Mouse (Mus musculus) layer of hippocampus, postnatal 25 days (tissue): ENCODE data around the gene Rala. TPM values are rescaled to one million over a fixed set of nuclear protein-coding genes. Genes with fewer than 3 reads are reported as not detected.
A peak's percentile ranks its signal among the peaks of the same experiment; 100 is the strongest.

Experiments used
- DNase-seq, 2 experiments: peaks; one replicate each; pipeline ENCODE4 v3.0.0; 2022; ENCODE audit warnings: mixed read lengths in 2 of 2, low spot score in 1 of 2; ENCODE audit errors: extremely low spot score in 1 of 2
- total RNA-seq, 2 experiments: library from RNA; stranded (reverse); gene quantifications; 2 replicates each; pipeline ENCODE4 v1.2.3; 2021

Gene Rala
- total RNA-seq, 2 experiments from 2014 or later: 65.3 to 66.6 TPM

DNA sequence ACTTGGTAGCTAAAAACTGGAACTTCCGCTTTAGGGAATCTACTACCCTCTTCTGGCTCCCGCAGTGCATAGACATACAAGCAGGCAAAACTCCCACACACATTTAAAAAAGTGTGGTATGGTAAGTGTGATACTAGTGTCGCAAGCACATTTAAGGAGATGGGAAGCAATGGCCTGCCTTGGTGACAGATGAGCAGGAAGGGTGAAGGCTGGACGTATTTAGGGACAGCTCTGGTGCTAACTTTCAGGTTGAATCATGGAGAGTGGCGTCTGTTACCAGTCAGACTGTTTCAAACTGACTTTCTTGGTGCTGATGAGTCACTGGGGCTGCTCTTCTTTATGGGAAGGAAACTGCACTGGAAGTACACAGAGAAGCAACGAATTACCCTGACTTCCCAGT is 52.5 kb downstream of the Rala start:
- no peak for DNase-seq

DNA sequence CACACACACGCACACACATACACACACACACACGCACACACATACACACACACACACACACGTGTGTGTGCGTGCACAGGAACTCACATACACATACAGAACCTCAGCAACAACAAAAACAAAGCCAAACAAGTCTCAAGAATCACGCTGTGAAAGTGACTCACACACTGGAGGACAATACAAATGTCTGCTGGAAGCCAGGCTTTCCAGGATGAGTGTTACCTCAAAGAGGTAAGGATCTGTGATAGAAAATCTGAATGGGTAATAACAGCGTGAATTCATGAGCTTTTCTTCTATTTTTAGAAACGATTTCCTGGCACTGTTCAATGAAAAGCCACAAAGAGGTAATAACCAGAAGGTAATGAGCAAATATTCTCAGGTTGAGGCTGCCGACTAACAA is 59.8 kb downstream of the Rala start:
- DNase-seq: no peak

DNA sequence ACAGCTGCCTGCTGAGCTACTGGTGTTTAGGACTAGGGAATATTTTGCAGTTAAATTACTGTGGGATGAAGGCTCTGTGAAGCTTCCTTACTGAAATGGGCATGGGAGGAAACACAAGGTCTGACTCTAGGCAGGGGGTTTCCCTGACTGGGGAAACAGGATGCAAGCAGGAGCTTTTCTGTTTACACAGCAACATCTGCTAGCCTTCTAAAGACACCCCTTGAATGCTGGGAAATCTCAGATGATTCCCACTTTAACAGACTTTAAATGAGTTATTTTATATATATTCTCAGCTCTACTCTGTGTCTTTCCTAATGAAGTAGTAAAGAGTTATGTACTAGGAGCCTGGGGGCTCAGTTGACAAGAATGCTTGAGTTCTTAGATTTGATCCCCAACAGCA is 65.0 kb downstream of the Rala start:
- no peak for DNase-seq

DNA sequence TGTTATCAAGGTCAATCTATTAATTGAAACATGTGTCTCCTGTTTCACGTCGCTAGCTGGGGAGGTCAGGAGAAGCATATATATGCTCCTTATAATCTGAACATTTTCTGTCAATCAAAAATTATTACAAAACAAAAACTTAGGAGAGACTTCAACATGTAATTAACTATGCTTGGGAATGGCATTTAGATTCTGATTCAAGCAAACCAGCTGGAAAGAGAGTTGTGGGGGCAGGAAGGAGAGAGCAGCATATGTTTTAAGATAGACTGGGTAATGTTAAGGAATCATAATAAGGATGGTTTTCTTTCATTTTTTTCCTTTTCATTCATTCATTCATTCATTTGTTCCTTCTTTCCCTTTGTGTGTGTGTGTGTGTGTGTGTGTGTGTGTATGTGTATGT is 77.3 kb downstream of the Rala start:
- no peak for DNase-seq

DNA sequence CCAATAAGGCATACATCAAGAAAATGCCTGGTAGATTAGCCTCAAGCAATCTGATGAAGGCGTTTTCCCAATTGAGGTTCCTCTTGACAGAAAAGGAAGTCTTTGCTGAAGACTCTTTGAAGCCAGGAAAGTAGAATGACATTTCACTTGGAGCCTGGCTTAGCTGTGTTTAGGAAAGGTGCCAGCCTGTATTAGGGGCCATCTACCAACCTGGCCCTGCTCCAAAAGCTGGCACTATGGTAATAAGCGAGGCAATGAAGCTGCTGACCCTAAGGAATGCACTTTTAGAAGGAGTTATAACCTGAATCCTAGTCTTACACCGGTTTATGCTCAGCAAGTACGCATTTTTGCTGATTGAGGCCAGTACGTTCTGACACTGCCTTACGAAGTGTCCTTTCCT is 83.5 kb downstream of the Rala start:
- DNase-seq: no peak

DNA sequence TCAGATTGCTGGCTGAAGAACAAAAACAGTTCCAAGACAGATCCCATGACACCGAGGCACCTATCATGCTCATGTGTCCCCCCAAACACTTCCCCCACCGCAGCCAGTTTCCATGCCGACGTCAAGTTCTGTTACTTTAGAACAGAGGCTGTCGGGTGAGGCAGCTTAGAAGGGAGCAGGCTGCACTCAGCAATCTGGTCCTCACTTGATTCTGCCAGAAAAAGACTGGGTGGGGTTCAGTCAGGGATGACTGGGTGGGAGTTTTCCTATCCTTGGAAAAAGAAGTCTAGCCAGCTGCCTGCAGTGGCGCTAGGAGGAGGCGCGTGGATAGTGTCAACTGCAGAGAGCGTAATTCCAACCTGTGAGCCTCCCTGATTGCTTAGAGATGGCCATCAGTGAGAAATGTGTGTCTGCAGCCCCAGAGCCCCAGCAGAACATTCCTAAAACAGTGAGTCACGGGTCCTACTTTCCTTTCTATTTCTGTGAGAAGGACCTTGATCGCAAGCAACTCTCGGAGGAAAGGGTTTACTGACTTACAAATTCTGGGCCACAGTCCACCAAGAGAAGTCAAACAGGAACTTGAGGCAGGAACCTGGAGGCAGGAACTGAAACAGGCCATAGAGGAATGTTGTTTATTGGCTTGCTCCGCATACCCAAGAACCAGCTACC is 84.5 kb downstream of the Rala start:
- no peak for DNase-seq

DNA sequence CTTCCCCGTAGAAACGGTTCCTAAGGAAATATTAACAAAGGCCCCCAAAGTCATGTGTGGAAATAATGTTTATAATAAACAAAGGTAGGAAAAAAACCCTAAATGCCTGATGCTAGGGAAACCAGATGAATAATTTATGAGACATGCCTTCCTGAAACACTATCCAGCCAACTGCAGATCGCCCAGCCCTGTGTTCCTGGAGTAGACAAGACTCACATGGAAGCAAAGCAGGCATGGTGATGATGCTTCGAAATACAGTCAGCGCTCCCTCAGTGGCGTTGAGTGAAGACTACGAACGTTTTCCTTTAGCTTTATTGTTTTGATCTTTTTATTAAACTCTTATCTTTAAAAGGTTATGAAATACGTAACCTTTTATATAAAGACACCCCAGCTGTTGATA is 87.0 kb downstream of the Rala start:
- no peak for DNase-seq

DNA sequence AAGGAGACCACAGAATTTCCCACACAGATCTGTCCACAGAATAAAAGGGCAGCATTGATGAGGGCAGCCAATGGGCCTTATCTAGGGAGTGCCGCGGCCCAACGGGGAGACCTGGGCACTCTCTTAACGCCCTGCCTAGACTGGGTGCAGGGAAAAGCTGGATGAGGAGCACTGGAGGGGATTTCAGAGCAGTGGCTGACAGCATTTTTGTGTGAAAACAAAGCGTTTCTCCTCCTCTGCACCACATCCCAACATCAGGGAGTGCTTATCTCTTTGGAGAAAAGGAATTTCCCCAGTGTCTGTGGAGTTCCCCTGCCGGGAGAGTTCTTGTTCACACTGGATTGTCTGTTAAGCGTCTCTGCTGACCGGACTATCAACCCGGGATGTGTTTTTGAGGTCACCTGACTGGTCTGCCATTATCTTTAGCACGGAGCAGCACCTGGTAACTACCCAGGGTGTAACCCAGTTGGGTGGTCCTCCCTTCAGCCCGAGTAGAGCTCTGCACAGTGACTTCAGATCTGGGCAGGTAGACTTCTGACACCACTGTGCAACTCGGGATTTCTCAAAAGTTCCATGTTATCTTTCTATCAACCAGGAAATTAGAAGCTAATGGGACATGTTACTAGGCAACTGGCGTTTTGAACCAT is 88.4 kb downstream of the Rala start:
- DNase-seq: no peak

DNA sequence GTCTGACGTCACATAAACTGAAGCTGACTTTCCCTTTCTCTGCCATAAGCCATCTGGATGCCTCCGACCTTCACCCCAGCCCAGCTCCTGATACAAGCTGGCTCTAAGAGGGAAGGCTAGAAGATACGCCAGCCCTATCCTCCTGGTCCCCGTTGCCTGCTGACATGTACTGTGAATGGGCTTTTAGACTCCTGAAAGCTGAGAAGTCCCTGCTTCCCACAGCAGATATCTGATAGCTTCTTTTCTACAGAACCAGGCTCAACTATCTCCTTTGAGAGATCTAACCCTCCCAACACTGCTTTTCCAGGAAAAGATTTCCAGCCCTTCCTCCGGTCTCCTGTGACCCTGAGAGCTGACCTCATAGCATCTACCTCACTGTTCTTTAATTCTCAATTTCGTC is 89.3 kb downstream of the Rala start:
- DNase-seq: no peak

DNA sequence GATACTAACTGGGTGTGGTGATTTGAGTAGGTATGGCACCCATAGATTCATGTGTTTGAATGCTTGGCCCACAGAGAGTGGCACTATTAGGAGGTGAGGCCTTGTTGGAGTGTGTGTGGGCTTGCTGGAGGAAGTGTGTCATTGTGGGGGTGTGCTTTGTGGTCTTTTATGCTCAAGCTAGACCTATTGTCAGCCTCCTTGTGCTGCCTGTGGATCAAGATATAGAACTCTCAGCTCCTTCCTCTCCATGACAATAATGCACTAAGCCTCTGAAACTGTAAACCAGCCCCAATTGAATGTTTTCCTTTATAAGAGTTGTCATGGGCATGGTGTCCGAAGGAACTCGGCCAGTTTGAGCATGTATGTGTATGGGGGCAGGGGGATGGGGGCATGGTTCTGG is 100.7 kb downstream of the Rala start:
- no peak for DNase-seq

DNA sequence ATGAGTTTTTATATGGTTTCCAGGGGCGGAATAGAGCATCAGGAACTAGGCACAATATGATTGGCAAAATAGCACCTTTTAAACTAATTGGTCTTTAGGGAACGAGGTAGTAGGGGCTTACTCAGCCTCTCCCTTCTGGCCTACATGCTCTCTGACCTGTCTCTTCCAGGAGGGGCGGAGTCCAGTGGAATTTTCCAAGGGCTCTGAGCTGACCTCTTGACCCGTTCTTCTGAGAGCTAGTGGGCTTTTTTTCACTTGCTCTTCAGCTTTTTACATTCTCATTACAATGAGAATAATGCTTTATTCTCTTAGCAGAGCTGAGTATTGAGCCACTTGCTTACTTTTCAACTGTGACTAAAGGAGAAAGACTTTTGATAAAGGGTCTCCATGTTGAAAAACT is 101.3 kb downstream of the Rala start:
- DNase-seq: no peak

DNA sequence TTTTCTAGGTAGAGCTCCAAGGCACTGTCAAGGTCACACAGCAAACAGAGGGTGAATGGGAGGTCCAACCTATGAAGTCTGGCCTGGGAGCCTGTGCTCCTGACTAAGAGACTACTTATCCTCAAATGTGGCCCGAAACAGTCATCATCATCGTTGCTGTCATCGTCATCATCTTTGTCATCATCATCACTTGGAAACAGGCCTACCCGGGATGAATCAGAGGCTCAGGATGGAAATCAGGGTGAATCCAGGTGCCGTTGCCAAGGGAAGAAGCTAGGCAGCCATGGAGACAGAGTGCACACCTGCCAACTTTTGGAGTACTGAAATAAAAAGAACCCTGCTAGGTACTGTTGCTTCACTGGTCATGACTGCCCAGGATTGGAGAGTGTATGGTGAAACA is 104.9 kb downstream of the Rala start:
- DNase-seq: no peak

DNA sequence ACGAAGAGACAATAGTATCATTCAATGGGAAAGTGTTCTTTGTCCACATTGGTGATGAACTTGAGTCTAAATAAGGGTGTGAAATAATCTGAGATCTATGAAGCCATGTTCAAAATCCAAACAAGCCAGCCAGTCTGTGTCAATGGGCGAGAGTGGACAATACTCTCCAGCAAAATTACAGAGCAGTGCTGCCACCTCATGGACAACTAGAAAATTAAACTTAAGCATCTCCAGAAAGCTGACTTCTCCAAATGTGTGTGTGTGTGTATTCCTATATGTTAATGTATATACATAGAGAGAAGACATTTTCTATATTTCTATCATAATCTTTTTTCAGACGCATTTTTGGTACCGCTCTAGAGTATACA is 105.6 kb downstream of the Rala start:
- peak in 1 of 2 experiments; percentile 64 for DNase-seq

DNA sequence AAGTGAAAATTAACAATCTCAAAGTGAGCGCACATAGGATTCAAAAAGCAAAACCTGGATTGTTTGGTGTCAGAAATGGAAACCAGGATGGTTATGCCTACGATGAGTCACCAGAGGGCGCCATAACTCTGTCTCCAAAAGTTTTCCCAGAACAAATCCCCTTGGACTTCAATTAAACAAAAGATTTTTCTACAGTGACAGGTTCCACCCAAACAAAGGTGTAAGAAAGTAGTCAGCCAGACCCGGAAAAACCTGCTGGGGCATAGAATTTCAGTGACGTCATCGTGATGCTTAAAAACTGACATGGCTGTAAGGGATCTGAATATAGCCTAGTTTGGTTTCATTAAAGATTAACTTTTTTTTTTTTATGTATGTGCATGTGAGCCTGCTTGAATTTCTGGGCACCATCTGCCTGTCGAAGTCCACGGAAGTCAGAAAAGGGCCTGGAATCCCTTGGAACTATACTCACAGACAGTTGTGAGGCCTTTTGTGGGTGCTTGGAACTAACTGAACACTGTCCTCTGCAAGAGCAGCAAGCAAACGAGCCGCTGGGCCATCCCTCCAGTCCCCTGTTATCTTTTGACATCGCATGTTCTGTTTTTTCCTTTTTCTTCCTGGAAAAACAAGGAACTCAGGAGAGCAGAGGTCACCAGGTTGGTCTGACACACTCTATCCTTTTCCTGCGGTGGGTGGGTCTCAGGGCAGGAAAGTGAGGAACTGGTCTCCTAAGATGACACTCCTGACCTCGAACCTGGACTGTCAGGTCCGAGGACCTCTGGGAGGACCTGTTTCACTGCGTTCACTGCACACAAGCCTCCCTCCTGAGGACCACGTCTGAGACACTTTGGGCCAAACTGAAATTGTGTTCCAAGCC is 106.2 kb downstream of the Rala start:
- DNase-seq: peak; percentile 14 to 50

DNA sequence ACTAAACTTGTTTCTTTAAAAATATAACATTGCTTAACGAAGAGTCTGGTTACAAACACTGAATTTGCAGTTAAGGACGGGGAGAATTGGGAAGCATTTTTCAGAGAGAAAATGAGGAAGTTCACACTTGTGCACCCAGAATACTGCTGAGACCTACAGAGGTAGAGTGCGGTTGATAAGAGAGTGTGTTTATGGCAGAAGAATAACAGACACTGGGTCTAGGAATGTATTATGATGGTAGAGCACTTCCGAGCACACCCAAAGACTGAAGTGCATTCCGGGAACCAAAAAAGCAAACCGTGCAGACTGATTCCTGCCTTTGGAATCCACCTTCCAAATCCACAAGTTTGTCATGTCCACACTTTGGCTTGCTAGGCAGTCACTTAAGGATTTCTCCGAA is 107.2 kb downstream of the Rala start:
- DNase-seq: no peak

DNA sequence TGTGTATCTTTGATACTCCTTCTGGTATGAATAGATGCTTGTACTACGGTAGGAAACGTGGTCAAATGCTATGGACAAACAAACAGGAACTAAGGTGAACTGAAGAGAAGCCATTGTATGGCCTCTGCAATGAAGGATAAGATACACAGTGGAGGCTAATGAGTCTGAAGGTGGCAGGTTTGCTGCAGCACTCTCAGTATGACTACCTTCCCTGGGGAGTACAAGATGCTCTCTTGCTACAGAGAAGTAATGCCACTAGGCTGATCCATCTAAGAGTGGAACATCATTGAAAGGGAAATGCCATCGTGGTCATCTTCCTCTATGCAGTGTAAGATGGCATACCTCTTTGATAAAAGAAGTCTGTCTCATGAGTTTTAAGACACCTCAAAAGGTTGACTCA is 111.1 kb downstream of the Rala start:
- no peak for DNase-seq

Other genes with a start within 250 kb of the Rala start
- gene Mplkip, start 249.0 kb downstream of the Rala start, total RNA-seq: 10 to 100 TPM; 13.1 to 18.8 TPM
- gene Sugct, start 248.7 kb downstream of the Rala start, total RNA-seq: 1 to 10 TPM; 1.6 to 1.7 TPM
- gene Cdk13, start 139.1 kb downstream of the Rala start, total RNA-seq: 10 to 100 TPM; 50.0 to 67.5 TPM
- gene Yae1d1, start 49.1 kb upstream of the Rala start, total RNA-seq: 10 to 100 TPM; 23.6 to 23.9 TPM